Mouse (Mus musculus) liver, postnatal 0 days (tissue): Measurements from ENCODE around the gene Gamt.

Experiments used
- CTCF ChIP-seq: sonication (generic); IDR thresholded peaks from 2 replicates; pipeline ENCODE4 v1.5.1; 2016; ENCODE audit warnings: antibody characterized with exemption, low read depth
- EP300 ChIP-seq: IDR thresholded peaks from 2 replicates; pipeline ENCODE4 v1.6.1; 2016; ENCODE audit warnings: antibody characterized with exemption, low read depth, mild to moderate bottlenecking

DNA sequence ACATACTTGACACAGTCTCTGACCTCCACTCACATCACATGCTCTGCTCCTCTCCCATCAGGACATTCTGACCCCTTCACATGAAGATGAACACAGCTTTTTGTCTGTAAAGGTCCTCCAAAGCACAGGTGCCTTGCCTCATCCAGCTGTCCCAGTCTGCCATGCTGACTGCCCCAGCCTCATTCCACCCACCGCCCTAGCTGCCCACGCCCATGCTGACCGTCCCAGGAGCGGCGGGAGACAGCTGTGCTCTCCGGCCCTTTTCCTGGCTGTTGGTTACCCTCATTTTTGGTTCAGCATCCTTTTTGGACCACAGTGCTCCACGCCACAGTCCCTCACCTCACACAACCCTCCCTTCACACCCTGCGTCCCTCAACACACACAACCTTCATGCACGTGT, 17.6 kb upstream of the Gamt start:
- TF ChIP-seq CTCF, result no peak
- TF ChIP-seq EP300, result no peak
